Mouse (Mus musculus) stomach, postnatal 0 days (tissue): Measurements from ENCODE around the gene Ccl6.

Source experiments
- CTCF ChIP-seq: IDR thresholded peaks from 2 replicates; pipeline ENCODE4 v1.5.1; 2016; ENCODE audit warnings: antibody characterized with exemption, low read depth, mild to moderate bottlenecking, moderate library complexity
- EP300 ChIP-seq: optimal IDR thresholded peaks from 2 replicates; pipeline ENCODE3; 2016; ENCODE audit warnings: antibody characterized with exemption

DNA sequence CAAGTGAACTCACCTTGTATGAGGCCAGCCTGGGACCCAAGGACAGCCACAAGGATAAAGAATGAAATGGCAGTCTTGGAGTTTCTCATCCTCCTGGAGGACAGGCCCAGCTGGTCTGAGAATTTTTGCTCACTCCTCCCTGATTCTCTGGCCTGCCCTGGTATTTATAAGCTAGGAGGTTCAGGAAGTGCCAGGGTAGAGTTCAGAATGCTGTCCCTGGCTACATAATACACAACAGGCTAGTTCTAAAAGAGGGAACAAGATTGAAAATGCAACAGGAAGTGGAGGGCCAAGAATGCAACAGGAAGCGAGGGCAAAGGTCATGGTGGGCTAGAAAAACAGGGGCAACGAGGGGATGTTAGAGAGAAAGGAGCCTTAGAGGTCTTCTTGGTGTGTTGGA, at the start of gene Ccl6:
- TF ChIP-seq CTCF (no peak), EP300 (no peak)
